Mouse (Mus musculus): ENCODE data around the gene Fam57a. TPM values are rescaled to one million over a fixed set of nuclear protein-coding genes. Genes with fewer than 3 reads are reported as not detected.
A peak's percentile ranks its signal among the peaks of the same experiment; 100 is the strongest.

The Fam57a gene
- polyA plus RNA-seq, 1 experiment from 2014 or later: 27.3 TPM

DNA sequence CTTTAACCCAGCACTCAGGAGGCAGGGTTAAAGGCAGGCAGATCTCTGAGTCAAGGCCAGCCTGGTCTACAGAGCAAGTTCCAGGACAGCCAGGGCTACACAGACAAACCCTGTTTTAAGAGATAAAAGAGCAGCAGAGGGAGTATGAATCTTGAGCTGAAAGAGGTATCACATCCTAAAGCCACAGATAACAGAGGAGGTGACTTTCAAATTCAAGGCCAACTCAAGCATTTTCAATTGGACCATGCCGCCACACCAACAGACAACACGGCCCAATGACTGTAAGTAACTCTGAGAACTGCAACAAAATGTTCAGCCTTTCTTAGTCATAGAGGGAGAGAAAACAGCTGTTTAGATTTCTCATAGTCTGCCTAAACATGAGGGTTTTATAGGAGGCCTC, 25.3 kb upstream of the Fam57a start:
- 98% methylated on average over 2 of the region's 2 CpGs for WGBS
- ATAC-seq (ENCODE audit: low FRiP score, low read depth): no peak
- peaks cover 23% of the 10 kb centered on the region; the same call in 1 of the 2 replicates for H3K36me3 ChIP-seq

DNA sequence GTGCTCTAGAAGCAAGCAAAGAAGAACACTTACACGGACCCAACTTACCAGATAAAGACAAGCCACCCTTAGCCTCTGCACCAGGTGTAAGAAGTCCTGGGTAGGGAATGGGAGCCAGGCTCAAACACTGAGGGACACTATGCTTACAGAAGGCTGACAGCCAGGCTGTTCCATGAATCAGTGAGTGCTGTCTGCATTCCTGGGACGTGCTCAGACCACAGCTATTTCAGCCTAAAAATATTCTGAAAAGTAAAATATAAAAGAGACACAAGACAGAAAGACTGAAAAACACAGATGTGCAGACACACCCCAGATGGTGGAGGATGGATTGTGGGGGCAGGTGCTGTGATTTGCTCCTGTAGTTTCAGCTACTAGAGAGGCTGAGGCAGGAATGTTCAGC, 24.6 kb upstream of the Fam57a start:
- 96% methylated on average over 2 of the region's 2 CpGs for WGBS
- Histone ChIP-seq H3K4me1 (replicated peaks) (no peaks in the 10 kb centered on the region), H3K27me3 (no peaks in the 10 kb centered on the region), H3K9me3 (no peaks in the 10 kb centered on the region), H3K36me3 (peaks cover 29% of the 10 kb centered on the region), H3K27ac (replicated peaks) (no peak overlapping the region), H3K4me3 (no peak overlapping the region), H3K9ac (no peak overlapping the region), H3K4me2 (no peak overlapping the region)
- no peak for ATAC-seq (ENCODE audit: low FRiP score, low read depth)

More for the DNA sequence above, 25.3 kb upstream of the Fam57a start:
- Histone ChIP-seq H3K9me3 (no peaks in the 10 kb centered on the region), H3K9ac (no peak overlapping the region), H3K4me1 (replicated peaks) (peaks cover 4% of the 10 kb centered on the region; the same call in 1 of the 2 replicates), H3K27me3 (no peaks in the 10 kb centered on the region), H3K4me2 (no peak overlapping the region), H3K27ac (replicated peaks) (no peak overlapping the region), H3K4me3 (no peak overlapping the region)

DNA sequence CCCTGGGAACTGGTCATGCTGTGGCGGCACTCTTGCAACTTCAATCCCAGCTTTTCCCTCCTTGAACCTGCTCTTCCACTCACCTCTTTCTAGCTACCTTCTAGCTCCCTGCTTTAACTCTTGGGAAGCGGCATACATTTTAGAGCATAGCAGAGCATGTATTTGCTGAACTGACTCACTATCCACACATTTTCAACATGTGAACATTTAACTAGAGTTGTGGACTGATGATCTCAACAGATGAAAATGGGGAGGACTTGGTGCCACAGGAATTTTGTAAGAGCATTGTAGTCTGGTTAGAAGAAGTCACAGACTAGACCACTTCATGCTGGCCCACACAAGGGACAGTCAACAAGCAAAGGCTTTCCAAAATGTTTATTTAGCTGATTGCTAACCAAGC, 21.1 kb upstream of the Fam57a start:
- 92% methylated on average over 2 of the region's 2 CpGs for WGBS
- Histone ChIP-seq H3K36me3 (peaks cover 46% of the 10 kb centered on the region), H3K4me2 (no peak overlapping the region), H3K27ac (replicated peaks) (no peak overlapping the region), H3K27me3 (no peaks in the 10 kb centered on the region), H3K9ac (no peak overlapping the region), H3K4me1 (replicated peaks) (no peaks in the 10 kb centered on the region), H3K4me3 (no peak overlapping the region), H3K9me3 (no peaks in the 10 kb centered on the region)
- no peak for ATAC-seq (ENCODE audit: low FRiP score, low read depth)

DNA sequence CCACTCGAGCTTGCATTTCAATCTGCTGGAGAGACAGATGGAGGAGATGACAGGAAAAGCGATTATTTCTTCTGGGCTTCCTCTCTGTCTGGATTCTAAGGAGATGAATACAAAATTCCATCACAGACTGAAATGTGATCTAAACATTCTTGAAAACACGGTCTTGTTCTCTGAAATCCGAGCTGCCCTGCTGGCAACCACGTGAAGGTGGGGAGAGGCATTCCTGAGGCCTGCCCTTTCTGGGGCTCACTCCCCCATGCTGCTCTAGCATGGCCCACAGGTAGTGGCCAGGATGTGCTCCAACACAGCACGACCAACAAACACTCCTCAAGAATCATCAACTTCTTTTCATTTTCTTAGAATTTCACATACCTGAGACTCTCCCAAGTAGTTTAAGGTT, 19.2 kb upstream of the Fam57a start:
- Histone ChIP-seq H3K9ac (no peak overlapping the region), H3K4me2 (no peak overlapping the region), H3K36me3 (peaks cover 51% of the 10 kb centered on the region), H3K27ac (replicated peaks) (no peak overlapping the region), H3K9me3 (no peaks in the 10 kb centered on the region), H3K27me3 (no peaks in the 10 kb centered on the region), H3K4me3 (no peak overlapping the region), H3K4me1 (replicated peaks) (no peaks in the 10 kb centered on the region)
- 73% methylated on average over 6 of the region's 6 CpGs for WGBS
- ATAC-seq (ENCODE audit: low FRiP score, low read depth): no peak

DNA sequence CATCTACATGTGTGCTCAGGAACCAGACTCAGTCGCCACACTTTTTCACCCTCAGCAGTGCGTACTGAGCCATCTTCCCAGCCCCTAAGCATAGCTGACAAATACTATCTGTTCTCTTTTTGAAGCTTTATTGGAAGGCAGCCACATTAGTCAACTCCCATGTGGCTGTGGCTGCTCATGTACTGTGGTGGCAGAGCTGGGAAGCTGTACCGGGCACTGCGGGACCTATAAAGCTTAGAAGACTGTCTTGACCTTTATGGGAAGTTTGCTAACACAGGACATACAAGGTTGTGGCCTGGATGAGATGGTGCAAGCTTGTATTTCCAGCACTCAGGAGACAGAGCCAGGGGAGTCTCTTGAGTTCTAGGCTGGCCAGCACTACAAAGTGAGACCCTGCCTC, 12.8 kb upstream of the Fam57a start:
- H3K9me3 ChIP-seq: no peaks in the 10 kb centered on the region
- 93% methylated on average over 4 of the region's 4 CpGs for WGBS
- H3K9ac ChIP-seq: no peak overlapping the region
- ATAC-seq (ENCODE audit: low FRiP score, low read depth): no peak
- H3K27ac ChIP-seq (replicated peaks): no peak overlapping the region
- no peaks in the 10 kb centered on the region for H3K27me3 ChIP-seq
- H3K4me1 ChIP-seq (replicated peaks): 0 out of 2 replicates have a peak, but pooled peaks cover 3% of the 10 kb centered on the region
- peaks cover 25% of the 10 kb centered on the region for H3K36me3 ChIP-seq
- no peak overlapping the region for H3K4me2 ChIP-seq
- no peak overlapping the region for H3K4me3 ChIP-seq

DNA sequence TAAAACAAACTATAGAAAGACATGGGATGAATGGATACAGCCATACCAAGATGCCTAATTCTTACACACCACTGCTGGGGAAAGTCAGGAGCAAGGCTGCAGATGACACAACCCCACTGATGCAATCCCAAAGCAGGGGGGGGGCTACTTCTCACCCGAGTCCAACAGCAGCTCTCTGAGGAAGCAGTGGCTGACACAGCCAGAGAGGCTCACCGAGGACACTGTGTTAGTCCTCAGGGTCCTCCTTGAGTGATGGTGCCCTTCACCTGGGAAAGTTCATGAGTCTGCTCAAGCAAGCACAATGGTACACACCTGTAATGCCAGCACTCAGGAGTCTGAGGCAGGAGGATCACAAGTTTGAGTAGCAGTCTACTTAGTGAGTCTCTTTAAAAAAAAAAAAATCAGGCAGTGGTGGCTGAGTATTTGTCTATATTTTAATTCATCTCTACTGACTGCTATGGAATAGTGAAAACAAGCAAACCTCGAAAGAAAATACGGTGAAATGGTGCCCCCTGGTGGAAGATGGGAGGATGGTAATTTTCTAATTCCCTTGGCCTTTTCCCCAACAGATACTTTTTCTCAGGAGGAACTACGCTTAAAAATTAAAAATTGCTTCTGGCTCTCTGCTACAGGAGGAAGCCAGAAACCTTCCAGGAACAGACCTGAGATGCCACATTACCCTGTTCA, 12.2 kb upstream of the Fam57a start:
- no peak overlapping the region for H3K4me2 ChIP-seq
- 35% methylated on average over 5 of the region's 5 CpGs for WGBS
- no peaks in the 10 kb centered on the region for H3K27me3 ChIP-seq
- H3K27ac ChIP-seq (replicated peaks): no peak overlapping the region
- H3K4me3 ChIP-seq: no peak overlapping the region
- H3K36me3 ChIP-seq: peaks cover 29% of the 10 kb centered on the region
- H3K9me3 ChIP-seq: no peaks in the 10 kb centered on the region
- H3K9ac ChIP-seq: no peak overlapping the region
- 0 out of 2 replicates have a peak, but pooled peaks cover 3% of the 10 kb centered on the region for H3K4me1 ChIP-seq (replicated peaks)
- no peak for ATAC-seq (ENCODE audit: low FRiP score, low read depth)

DNA sequence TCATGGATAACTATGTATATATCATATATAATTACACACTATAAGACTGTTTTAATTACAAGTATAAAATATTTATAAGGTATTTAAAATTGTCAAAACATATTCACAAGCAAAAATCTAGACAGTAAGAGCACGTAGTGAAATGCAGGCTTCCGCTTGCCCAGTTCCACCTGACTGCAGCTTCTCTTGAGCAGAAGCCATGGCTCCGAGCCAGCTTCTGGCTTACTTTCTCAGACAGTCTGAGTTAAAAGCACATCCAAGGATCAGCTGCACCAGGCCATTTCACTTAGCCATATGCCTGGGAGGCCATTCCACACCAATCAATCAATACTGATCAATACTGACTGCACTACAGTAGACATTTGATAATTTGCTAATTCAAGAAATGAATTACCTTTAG, 10.5 kb upstream of the Fam57a start:
- no peak overlapping the region for H3K9ac ChIP-seq
- H3K4me2 ChIP-seq: no peak overlapping the region
- H3K4me3 ChIP-seq: no peak overlapping the region
- no peaks in the 10 kb centered on the region for H3K27me3 ChIP-seq
- 0 out of 2 replicates have a peak, but pooled peaks cover 3% of the 10 kb centered on the region for H3K4me1 ChIP-seq (replicated peaks)
- no peaks in the 10 kb centered on the region for H3K9me3 ChIP-seq
- ATAC-seq (ENCODE audit: low FRiP score, low read depth): no peak
- H3K27ac ChIP-seq (replicated peaks): no peak overlapping the region
- peaks cover 31% of the 10 kb centered on the region; the same call in 1 of the 2 replicates for H3K36me3 ChIP-seq
- 71% methylated on average over 3 of the region's 3 CpGs for WGBS

DNA sequence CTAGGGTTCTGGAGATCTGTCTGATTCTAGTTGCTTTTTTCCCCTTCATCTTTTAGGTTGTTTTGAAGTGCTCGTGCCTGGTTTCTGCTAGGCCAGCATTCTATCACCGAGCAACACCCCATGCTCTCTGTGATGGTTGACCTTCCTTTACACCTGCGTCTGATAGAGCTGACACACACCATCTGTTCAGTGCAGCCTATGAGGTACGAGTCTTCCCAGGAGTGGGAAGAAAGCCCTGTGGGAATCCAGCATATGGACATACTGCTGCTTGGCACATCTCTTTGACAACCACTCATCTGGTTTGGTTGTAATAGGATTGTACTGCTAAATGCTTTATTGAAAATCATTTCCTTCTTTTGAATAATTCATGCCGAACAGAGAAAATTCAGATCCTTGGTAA, 9.3 kb upstream of the Fam57a start:
- peaks cover 28% of the 10 kb centered on the region; the same call in 1 of the 2 replicates for H3K36me3 ChIP-seq
- no peak overlapping the region for H3K27ac ChIP-seq (replicated peaks)
- H3K9me3 ChIP-seq: no peaks in the 10 kb centered on the region
- 46% methylated on average over 5 of the region's 5 CpGs for WGBS
- no peaks in the 10 kb centered on the region for H3K27me3 ChIP-seq
- H3K4me3 ChIP-seq: no peak overlapping the region
- ATAC-seq (ENCODE audit: low FRiP score, low read depth): no peak
- H3K4me1 ChIP-seq (replicated peaks): 0 out of 2 replicates have a peak, but pooled peaks cover 3% of the 10 kb centered on the region
- H3K9ac ChIP-seq: no peak overlapping the region
- no peak overlapping the region for H3K4me2 ChIP-seq

DNA sequence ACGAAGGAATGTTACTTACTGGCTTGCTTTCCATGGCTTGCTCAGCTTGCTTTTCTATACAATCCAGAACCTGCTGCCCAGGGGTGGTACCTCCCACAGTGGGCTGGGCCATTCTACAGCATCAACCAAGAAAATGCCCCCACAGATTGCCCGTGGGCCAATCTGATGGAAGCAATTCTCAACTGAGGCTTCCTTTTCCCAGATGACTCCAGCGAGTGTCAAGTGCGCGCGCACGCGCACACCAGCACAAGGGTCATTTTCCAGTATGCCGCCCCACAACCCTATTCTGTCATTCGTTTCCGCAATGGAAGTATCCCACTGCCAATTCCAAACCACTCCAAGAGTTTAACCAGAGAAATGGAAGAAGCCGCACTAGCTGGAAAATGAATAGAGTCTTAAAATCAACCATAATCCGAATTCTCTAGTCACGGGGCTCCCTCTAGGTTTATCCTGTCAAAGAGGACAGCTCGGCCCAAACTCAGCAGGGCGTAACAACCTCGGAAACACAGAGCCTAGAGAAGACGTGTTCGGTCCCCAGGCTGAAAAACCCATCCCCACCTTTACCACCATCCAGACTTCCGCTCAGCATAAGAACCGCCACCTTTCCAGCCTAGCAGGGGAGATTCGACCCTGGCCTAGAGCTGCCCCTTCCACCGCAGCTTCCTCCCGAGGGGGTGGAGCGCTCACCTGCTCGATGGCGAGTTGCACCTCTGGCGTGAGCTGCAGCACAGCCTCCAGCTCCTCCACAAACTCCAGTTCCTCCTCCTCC, 561 bp upstream of the Fam57a start:
- ATAC-seq (ENCODE audit: low FRiP score, low read depth): peak; percentile 87
- Histone ChIP-seq H3K4me3 (peak overlapping the region; percentile 88), H3K36me3 (peaks cover 8% of the 10 kb centered on the region)

DNA sequence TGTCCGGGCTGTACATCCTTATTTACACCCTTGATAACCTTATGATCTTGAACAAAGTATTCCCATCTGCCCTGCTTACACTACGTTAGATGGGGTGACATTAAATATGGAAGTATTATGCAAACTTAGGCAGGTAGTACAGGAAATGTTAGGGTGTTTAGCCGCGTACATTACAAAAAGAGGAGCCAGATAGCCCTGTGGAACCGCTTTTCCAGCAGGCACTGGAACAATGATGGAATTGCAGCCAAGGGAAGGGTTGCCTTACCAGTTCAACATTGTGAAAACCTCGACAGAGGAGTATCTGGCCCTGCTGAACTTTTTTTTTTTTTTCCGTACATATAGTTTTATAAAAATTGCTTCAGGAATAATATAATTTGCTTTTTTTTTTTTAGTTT, 672 bp downstream of the Fam57a start:
- H3K36me3 ChIP-seq: peaks cover 5% of the 10 kb centered on the region; the same call in 1 of the 2 replicates
- peak overlapping the region; percentile 86 for H3K27ac ChIP-seq (replicated peaks)
- H3K4me3 ChIP-seq: peak overlapping the region; percentile 88
- H3K4me2 ChIP-seq: peak overlapping the region; percentile 83
- no peaks in the 10 kb centered on the region for H3K27me3 ChIP-seq
- H3K9me3 ChIP-seq: no peaks in the 10 kb centered on the region
- H3K4me1 ChIP-seq (replicated peaks): peaks cover 22% of the 10 kb centered on the region
- ATAC-seq (ENCODE audit: low FRiP score, low read depth): no peak; the same call in 1 of the 2 replicates
- H3K9ac ChIP-seq: peak overlapping the region; percentile 72
- 19% methylated on average over 7 of the region's 7 CpGs for WGBS

More for the DNA sequence above, 561 bp upstream of the Fam57a start:
- Histone ChIP-seq H3K9me3 (no peaks in the 10 kb centered on the region), H3K4me2 (peak overlapping the region; percentile 83), H3K4me1 (replicated peaks) (peaks cover 22% of the 10 kb centered on the region), H3K9ac (peak overlapping the region; percentile 72), H3K27ac (replicated peaks) (peak overlapping the region; percentile 86), H3K27me3 (no peaks in the 10 kb centered on the region)
- 2% methylated on average over 28 of the region's 28 CpGs for WGBS

DNA sequence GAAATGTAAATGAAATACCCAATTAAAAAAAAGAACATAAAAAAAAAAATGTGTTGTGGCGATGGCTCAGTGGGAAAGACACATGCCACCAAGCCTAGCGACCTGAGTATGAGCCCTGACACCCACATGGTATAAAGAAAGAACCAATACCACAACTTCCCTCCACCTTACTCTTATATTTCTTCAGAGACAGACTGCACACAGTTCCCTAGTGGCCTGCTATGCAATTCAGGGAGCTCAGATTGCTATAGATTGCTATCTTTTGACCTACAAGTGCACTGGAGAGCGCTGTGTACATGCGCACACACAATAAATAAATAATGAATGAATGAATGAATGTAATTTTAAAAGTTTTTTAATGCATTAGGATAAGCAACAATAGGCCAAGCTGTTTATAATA, 4.3 kb downstream of the Fam57a start:
- no peak overlapping the region for H3K4me3 ChIP-seq
- 87% methylated on average over 4 of the region's 4 CpGs for WGBS
- H3K4me2 ChIP-seq: no peak overlapping the region
- ATAC-seq (ENCODE audit: low FRiP score, low read depth): no peak
- no peaks in the 10 kb centered on the region for H3K9me3 ChIP-seq
- H3K27ac ChIP-seq (replicated peaks): no peak overlapping the region
- no peaks in the 10 kb centered on the region for H3K27me3 ChIP-seq
- no peaks in the 10 kb centered on the region for H3K36me3 ChIP-seq
- H3K4me1 ChIP-seq (replicated peaks): peaks cover 9% of the 10 kb centered on the region
- no peak overlapping the region for H3K9ac ChIP-seq

DNA sequence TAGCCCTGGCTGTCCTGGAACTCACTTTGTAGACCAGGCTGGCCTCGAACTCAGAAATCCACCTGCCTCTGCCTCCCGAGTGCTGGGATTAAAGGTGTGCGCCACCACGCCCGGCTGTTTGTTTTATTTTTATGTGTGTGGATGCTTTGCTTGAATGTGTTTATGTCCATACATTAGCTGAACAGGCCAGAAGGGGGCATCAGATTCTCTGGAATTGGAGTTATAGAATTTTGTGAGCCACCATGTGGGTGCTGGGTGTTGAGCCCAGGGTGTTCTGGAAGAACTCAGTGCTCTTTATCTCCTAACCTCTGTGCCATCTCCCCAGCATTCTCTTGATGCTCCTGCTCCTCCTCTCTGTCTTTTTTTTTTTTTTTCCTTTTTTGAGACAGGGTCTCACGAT, 7.4 kb downstream of the Fam57a start:
- Histone ChIP-seq H3K4me1 (replicated peaks) (no peaks in the 10 kb centered on the region), H3K36me3 (no peaks in the 10 kb centered on the region), H3K9me3 (no peaks in the 10 kb centered on the region), H3K27ac (replicated peaks) (no peak overlapping the region), H3K9ac (no peak overlapping the region), H3K27me3 (no peaks in the 10 kb centered on the region), H3K4me3 (no peak overlapping the region), H3K4me2 (no peak overlapping the region)
- WGBS: 90% methylated on average over 6 of the region's 6 CpGs
- ATAC-seq (ENCODE audit: low FRiP score, low read depth): no peak

Data from hindbrain, embryonic 15.5 days (tissue).